Mouse (Mus musculus) neural tube, embryonic 12.5 days (tissue): ENCODE data around the gene Trio. TPM values are rescaled to one million over a fixed set of nuclear protein-coding genes. Genes with fewer than 3 reads are reported as not detected.

ENCODE experiments used
- ATAC-seq: fragments of 200-750 bp; cut with Nextera tagmentation; 2 replicates; pipeline ENCODE4 v1.8.0; 2017; ENCODE audit warnings: low read depth, mild to moderate bottlenecking, moderate TSS enrichment, moderate library complexity; ENCODE audit not compliant: low FRiP score
- H3K27ac ChIP-seq: fragments of 300-500 bp; sonication (generic); 2 replicates; pipeline ENCODE4 v1.5.1; 2016
- H3K27me3 ChIP-seq: fragments of 300-500 bp; sonication (generic); replicated peaks from 2 replicates; pipeline ENCODE4 v1.6.1; 2016; ENCODE audit warnings: mild to moderate bottlenecking
- H3K36me3 ChIP-seq: fragments of 300-500 bp; sonication (generic); 2 replicates; pipeline ENCODE4 v1.6.1; 2016; ENCODE audit warnings: mild to moderate bottlenecking
- H3K4me1 ChIP-seq: fragments of 300-500 bp; sonication (generic); 2 replicates; pipeline ENCODE4 v1.6.1; 2016
- H3K4me2 ChIP-seq: fragments of 300-500 bp; sonication (generic); replicated peaks from 2 replicates; pipeline ENCODE4 v1.6.1; 2016; ENCODE audit warnings: mild to moderate bottlenecking
- H3K4me3 ChIP-seq: fragments of 300-500 bp; sonication (generic); 2 replicates; pipeline ENCODE4 v1.5.1; 2016
- H3K9ac ChIP-seq: fragments of 300-500 bp; sonication (generic); 2 replicates; pipeline ENCODE4 v1.6.1; 2016; ENCODE audit warnings: mild to moderate bottlenecking
- H3K9me3 ChIP-seq: fragments of 300-500 bp; sonication (generic); 2 replicates; pipeline ENCODE4 v1.6.1; 2016; ENCODE audit warnings: mild to moderate bottlenecking
- WGBS: fragments of 180-500 bp; shearing (Covaris S2); methylation state at CpG from one replicate; pipeline ENCODE4 v1.1.7; 2016; 5-methylcytosine and 5-hydroxymethylcytosine counted together
- polyA plus RNA-seq: library from polyadenylated mRNA; unstranded; fragments of >200 nt; fragmentation: Nextera tagmentation; extraction: Ambion mirVana; gene quantifications from 2 replicates; pipeline ENCODE4 v1.2.1, GENCODE M21; 2016

Trio gene
- polyA plus RNA-seq, 1 experiment from 2014 or later = 38.1 TPM

DNA sequence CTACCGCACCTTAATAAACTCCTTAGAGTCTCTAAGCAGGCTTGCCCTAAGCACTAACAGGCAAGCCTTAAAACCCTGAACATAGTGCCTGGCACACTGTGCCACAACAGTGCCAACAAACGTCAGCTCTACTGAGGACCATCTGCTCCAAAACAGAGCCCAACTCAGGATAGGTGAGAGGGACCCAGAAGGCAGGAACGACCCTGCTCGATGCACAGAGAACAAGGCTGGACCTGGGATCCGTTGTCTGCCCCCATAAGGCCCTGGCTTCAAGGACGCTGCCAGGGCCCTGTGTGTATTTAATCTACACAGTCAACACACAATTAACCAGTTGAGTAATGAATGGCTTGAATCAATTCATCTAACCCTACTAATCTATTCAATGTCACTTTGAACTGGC lies 86.8 kb downstream of the Trio start:
- no peak overlapping the region for H3K4me3 ChIP-seq
- no peaks in the 10 kb centered on the region for H3K36me3 ChIP-seq
- 0 out of 2 replicates have a peak overlapping the region, but pooled peaks have one; percentile 74 for H3K27ac ChIP-seq
- WGBS = 55% methylated on average over 6 of the region's 6 CpGs
- no peak overlapping the region; the same call in 1 of the 2 replicates for H3K9ac ChIP-seq
- no peaks in the 10 kb centered on the region for H3K27me3 ChIP-seq
- no peak for ATAC-seq
- peaks cover 63% of the 10 kb centered on the region for H3K4me1 ChIP-seq
- peak overlapping the region; percentile 65 for H3K4me2 ChIP-seq
- H3K9me3 ChIP-seq = no peaks in the 10 kb centered on the region

DNA sequence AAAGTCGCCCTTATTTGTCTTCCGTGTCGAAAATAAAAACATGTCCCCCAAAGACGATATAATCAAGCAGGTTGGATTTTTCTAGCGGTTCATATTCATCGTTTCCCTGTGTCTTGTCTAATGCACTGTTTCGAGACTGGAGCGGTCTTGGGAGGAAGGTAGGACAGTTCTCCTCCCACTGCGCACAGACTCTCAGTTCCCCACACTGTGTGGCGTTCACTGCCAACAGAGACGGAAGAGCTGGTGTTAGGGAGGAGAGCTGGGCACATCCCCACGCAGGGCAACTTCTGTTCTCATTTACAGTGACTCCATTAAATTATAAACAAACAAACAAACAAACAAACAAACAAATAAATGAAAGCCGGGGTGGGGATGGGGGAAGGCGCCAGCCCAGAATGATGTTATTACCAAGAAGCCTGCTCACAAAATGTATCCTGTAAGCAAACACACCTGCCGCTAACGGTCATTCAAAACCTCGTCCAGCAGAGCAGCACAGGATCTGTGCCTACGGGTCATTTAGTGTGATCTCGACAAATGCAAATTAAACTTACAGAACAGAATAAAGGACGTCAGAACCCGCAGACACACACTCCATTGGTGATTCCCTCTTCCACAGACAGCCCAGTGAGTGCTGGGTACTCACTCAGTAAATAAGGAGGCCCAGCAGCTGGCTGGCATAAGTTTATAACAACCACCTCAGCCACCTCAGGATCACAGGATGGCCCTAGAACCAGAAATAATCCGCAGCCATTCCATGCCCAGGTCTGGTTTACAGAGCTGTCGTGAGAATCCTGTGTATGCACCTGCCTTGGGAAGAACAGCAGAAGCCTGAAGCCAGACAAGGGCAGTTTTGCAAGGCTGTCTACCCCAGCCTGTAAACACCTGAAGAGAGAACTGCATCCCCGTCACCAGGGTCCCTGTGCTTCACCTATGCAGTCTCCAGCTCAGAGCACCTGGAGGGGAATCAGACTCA lies 87.5 kb downstream of the Trio start:
- H3K4me3 ChIP-seq = peak overlapping the region; percentile 27
- peak overlapping the region; percentile 56 for H3K9ac ChIP-seq
- peaks cover 57% of the 10 kb centered on the region for H3K4me1 ChIP-seq
- H3K36me3 ChIP-seq = no peaks in the 10 kb centered on the region
- no peaks in the 10 kb centered on the region for H3K27me3 ChIP-seq
- peak overlapping the region; percentile 65 for H3K4me2 ChIP-seq
- ATAC-seq = peak; percentile 85
- H3K9me3 ChIP-seq = no peaks in the 10 kb centered on the region
- 14% methylated on average over 24 of the region's 24 CpGs for WGBS
- H3K27ac ChIP-seq = peak overlapping the region; percentile 74; the same call in 1 of the 2 replicates

DNA sequence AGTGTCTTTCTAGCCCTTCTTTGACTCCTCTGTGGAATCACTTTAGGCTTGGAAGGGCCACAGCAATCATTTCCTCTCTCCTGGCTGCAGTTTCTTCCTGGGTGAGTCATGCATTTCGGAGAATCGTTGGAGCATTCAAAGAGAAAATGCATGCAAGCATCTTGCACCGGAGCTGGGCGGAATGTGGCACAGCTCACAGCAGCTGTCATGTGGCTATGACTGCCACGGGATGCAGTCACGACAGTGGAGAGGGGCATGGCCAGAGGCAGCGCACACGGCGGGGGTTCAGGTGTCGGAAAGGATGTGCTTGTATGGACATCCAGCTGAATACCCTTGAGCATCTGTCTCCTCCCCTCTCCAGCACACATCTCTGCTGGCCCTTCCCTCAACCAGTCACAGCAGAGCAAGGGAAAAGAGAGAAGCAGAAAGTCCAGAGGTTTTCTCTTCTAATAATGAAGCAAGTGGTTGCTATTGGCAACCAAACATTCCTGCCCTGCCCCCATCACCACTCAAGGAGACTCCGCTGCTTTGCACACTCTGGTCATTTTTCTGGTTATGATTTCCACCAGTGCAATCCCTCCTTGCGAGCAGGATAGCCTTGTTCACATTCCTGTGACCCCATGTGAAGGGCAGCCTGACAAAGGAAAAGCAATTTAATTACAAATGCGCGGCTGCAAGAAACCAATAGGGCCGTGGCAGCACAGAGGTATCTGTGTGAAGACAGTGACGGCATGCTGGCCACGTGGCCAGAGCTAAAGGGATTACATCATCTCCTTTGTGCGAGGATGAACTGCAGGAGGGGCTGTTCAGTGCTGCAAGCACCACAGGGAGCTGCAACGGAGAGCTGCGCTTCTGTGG lies 88.4 kb downstream of the Trio start:
- no peaks in the 10 kb centered on the region for H3K9me3 ChIP-seq
- H3K4me3 ChIP-seq = peak overlapping the region; percentile 27
- 4% methylated on average over 20 of the region's 20 CpGs for WGBS
- H3K27me3 ChIP-seq = no peaks in the 10 kb centered on the region
- ATAC-seq = peak; percentile 98
- peak overlapping the region; percentile 72 for H3K27ac ChIP-seq
- no peaks in the 10 kb centered on the region for H3K36me3 ChIP-seq
- peaks cover 54% of the 10 kb centered on the region for H3K4me1 ChIP-seq
- peak overlapping the region; percentile 65 for H3K4me2 ChIP-seq
- H3K9ac ChIP-seq = peak overlapping the region; percentile 56

DNA sequence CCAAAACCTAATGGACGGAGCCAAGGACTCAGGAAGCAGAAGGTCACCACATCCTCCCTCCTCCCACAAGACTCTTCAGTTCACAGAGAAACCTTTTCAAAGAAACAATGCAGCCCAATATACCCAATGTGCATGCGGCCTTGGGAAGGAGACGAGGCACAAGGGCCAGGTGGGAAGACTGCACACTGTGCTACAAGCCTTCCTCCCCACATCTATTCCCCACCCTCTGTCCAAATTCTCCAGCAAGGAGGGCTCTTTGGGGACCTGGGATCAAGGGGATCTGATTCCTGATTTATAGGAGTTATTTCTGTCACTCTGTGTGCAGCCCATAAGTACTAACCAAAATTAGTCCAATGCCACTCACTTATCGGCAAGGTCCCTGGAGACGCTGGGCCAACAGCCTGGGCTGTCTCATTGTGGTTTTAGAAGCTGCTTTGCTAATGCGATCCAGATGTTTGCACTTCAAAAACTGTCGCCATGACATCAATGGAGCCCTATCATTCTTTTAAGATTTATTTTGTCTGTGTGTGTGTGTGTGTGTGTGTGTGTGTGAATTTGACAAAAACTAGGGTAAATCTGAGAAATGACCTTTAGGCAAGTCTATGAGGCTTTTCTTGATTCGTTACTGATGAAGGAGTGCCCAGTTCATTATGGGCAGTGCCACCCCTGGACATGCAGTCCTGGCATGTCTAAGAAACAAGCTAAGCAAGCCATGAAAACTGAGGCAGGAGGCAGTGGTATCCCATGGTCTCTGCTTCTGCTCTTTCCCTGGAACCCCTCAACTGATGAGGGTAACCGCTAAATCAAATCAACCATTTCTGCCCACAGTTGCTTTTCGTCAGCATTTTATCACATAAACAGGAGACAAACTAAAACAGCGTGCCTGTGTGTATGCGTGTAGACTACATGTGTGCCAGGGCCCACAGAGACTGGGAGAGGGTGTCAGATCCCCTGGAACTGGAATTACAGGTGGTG lies 89.6 kb downstream of the Trio start:
- Histone ChIP-seq H3K4me3 (no peak overlapping the region), H3K9ac (no peak overlapping the region), H3K4me1 (peaks cover 45% of the 10 kb centered on the region), H3K27me3 (no peaks in the 10 kb centered on the region), H3K27ac (peak overlapping the region; percentile 72; the same call in 1 of the 2 replicates), H3K4me2 (peak overlapping the region; percentile 65), H3K9me3 (no peaks in the 10 kb centered on the region), H3K36me3 (no peaks in the 10 kb centered on the region)
- 74% methylated on average over 12 of the region's 12 CpGs for WGBS
- no peak for ATAC-seq

DNA sequence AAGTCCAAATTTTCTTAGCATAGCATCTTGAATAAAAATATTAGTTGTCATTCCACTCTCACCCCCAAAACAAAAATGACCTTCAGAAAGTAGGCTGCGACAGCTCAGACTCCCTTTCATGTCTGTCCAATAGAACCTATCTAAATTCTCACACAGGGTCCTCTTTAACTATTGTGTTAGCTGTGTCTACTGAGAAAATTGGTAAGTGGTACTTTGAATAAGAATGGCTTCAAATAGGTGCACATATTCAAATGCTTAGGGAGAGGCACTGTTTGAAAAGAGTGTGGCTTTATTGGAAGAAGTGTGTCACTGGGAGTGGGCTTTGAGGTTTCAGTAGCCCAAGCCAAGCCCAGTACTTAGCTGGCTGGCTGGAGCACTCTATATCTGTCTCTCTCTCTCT lies 92.4 kb downstream of the Trio start:
- ATAC-seq = no peak
- no peak overlapping the region for H3K9ac ChIP-seq
- no peak overlapping the region for H3K4me2 ChIP-seq
- no peaks in the 10 kb centered on the region for H3K27me3 ChIP-seq
- peaks cover 40% of the 10 kb centered on the region for H3K4me1 ChIP-seq
- no peak overlapping the region for H3K27ac ChIP-seq
- H3K9me3 ChIP-seq = no peaks in the 10 kb centered on the region
- no peak overlapping the region for H3K4me3 ChIP-seq
- H3K36me3 ChIP-seq = no peaks in the 10 kb centered on the region
- 85% methylated on average over 1 of the region's 1 CpGs for WGBS

DNA sequence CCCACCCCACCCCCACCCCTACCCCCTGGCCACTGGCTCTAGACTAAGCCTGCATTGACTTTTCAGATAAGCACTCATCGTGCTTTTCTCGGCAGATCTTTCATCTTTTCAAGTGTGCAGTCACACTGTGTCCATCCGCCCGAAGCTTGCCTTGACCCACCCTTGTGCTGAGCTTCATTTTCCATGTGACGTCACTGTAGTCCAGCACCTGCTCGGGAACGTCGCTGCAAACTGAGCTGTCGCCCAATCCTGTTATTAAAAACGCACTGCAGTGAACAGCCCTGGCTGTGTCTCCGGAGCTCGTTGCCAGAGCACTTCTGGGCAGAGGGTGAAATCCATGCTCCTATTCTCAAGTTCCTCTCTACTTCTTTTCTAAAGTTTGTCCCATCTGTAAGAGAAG lies 93.8 kb downstream of the Trio start:
- Histone ChIP-seq H3K36me3 (no peaks in the 10 kb centered on the region), H3K27me3 (no peaks in the 10 kb centered on the region), H3K9me3 (no peaks in the 10 kb centered on the region), H3K4me1 (peaks cover 32% of the 10 kb centered on the region), H3K27ac (no peak overlapping the region), H3K4me2 (no peak overlapping the region), H3K9ac (no peak overlapping the region), H3K4me3 (no peak overlapping the region)
- WGBS = 87% methylated on average over 12 of the region's 12 CpGs
- ATAC-seq = no peak

DNA sequence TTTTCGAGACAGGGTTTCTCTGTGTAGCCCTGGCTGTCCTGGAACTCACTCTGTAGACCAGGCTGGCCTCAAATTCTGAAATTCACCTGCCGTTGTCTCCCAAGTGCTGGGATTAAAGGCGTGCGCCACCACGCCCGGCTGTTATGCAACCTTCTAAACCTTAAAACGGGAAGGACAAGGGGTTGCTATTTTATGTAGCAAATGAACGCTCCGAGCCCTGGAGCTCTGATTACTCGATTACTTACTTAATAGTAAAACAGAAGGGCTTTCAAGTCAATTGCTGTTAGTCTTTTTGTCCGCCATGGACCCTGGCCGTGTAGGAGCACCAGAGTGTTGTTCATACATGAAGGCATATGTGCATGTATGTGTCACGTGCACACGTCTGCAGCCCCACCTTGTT lies 94.2 kb downstream of the Trio start:
- Histone ChIP-seq H3K9ac (no peak overlapping the region), H3K27me3 (no peaks in the 10 kb centered on the region), H3K27ac (no peak overlapping the region), H3K4me2 (no peak overlapping the region), H3K9me3 (no peaks in the 10 kb centered on the region), H3K36me3 (no peaks in the 10 kb centered on the region), H3K4me3 (no peak overlapping the region), H3K4me1 (peaks cover 30% of the 10 kb centered on the region)
- ATAC-seq = no peak
- 95% methylated on average over 14 of the region's 14 CpGs for WGBS

DNA sequence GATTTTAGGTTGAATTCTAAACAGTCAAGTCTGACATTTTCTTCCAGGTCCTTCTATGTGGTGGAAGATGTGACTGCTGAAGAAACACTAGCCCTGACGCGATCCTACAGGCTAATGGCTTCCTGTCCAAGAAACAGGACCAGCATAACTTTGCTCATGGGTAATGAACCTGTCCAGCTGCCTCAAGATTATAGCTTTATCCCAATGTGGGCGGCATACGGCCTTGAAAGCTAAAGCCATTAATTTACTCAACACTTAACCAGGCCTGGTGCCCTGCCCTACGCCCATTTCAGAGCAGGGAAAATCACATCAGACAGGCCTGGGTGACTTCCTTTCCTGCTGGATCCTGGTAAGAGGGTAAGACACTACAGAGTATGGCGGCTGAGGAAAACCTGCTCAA lies 98.0 kb downstream of the Trio start:
- no peaks in the 10 kb centered on the region for H3K27me3 ChIP-seq
- no peaks in the 10 kb centered on the region for H3K36me3 ChIP-seq
- H3K4me3 ChIP-seq = no peak overlapping the region
- H3K27ac ChIP-seq = no peak overlapping the region
- no peak for ATAC-seq
- H3K9me3 ChIP-seq = no peaks in the 10 kb centered on the region
- peaks cover 54% of the 10 kb centered on the region for H3K4me1 ChIP-seq
- H3K4me2 ChIP-seq = no peak overlapping the region
- no peak overlapping the region for H3K9ac ChIP-seq
- WGBS = 87% methylated on average over 6 of the region's 6 CpGs

DNA sequence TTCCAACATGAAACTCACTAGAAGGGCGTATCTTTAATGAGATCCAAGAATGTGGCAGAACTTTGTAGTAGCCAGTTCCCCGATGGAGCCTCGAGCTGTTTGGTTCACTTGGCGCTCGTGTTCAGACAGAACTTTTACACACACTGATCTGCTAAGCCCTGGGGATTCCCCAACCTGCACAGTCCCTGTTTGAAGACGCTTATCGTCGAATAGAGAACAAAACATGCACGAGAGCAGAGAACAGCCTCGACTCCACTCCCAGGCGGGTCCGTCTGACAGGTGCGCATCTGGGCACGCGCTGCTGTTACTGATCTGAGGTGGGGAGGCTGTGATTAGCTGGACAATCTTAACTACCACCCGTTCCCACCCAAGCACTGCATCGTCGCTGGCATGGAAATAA lies 98.7 kb downstream of the Trio start:
- H3K27ac ChIP-seq = no peak overlapping the region
- peaks cover 61% of the 10 kb centered on the region for H3K4me1 ChIP-seq
- no peak overlapping the region for H3K4me2 ChIP-seq
- no peaks in the 10 kb centered on the region for H3K36me3 ChIP-seq
- no peak overlapping the region for H3K4me3 ChIP-seq
- no peaks in the 10 kb centered on the region for H3K9me3 ChIP-seq
- no peak for ATAC-seq
- no peak overlapping the region for H3K9ac ChIP-seq
- no peaks in the 10 kb centered on the region for H3K27me3 ChIP-seq
- 81% methylated on average over 18 of the region's 18 CpGs for WGBS

DNA sequence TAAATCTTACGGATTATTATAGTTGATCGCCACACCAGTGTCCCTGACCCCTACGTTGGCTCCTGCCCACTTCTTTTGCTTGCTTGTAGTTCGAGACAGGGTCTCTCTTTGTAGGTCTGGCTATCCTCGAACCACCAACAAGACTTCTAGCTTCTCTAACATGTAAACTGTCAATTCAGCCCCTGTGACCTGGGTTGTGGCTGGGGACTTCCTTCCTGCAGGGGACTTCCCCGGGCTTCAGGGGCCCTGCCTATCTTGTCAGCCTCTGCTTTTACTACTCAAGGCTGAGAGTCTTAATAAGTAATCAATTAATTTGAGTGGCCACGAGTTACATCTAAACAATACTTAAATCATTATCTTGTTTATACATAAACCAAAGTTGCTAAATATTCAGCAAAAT lies 99.2 kb downstream of the Trio start:
- Histone ChIP-seq H3K4me2 (no peak overlapping the region), H3K9me3 (no peaks in the 10 kb centered on the region), H3K27ac (no peak overlapping the region), H3K9ac (no peak overlapping the region), H3K4me1 (peaks cover 61% of the 10 kb centered on the region), H3K27me3 (no peaks in the 10 kb centered on the region), H3K36me3 (no peaks in the 10 kb centered on the region), H3K4me3 (no peak overlapping the region)
- 69% methylated on average over 7 of the region's 7 CpGs for WGBS
- no peak for ATAC-seq

DNA sequence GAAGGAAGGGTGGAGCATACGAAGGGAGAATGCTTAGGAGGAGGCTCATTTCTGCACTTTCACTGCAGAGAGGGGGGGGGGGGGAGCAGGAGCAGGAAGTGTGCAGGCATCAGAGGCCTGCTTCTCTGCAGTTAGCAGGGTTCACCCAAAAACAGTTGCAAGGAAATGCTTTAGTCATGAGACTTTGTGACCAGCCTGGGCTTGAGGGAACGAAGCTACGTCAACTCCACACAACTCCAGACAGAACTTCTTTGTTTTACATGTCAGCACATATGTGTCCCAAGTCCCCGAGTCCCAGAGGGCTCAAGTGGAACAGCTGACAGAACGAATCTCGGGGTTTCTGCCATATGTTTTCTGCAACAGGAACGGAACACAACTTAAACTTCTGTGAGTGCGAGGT lies 99.8 kb downstream of the Trio start:
- H3K27me3 ChIP-seq = no peaks in the 10 kb centered on the region
- H3K4me2 ChIP-seq = no peak overlapping the region
- H3K9ac ChIP-seq = no peak overlapping the region
- peaks cover 58% of the 10 kb centered on the region for H3K4me1 ChIP-seq
- no peaks in the 10 kb centered on the region for H3K9me3 ChIP-seq
- WGBS = 50% methylated on average over 8 of the region's 8 CpGs
- no peak overlapping the region for H3K27ac ChIP-seq
- no peak overlapping the region for H3K4me3 ChIP-seq
- no peaks in the 10 kb centered on the region for H3K36me3 ChIP-seq
- no peak for ATAC-seq
